Mouse (Mus musculus) heart, postnatal 25 days (tissue): ENCODE results near the gene Sult1b1. TPM values are rescaled to one million over a fixed set of nuclear protein-coding genes. Genes with fewer than 3 reads are reported as not detected.

Source experiments
- total RNA-seq, 2 experiments: library from RNA; stranded (reverse); gene quantifications; 2 replicates each; pipeline ENCODE4 v1.2.3; 2021

The Sult1b1 gene
- total RNA-seq, 2 experiments from 2014 or later: not detected

Other genes starting within 250 kb of the Sult1b1 start
- not detected for gene Ugt2a3, start 201.0 kb downstream of the Sult1b1 start, total RNA-seq
- not detected for gene Ugt2b38, start 114.0 kb downstream of the Sult1b1 start, total RNA-seq
- gene Ugt2a2, start 55.9 kb downstream of the Sult1b1 start, total RNA-seq: not detected
- gene Gm43638, start 51.4 kb downstream of the Sult1b1 start, total RNA-seq: not detected
- gene Ugt2a1, start 47.3 kb downstream of the Sult1b1 start, total RNA-seq: not detected
- gene Sult1d1, start 30.8 kb upstream of the Sult1b1 start, total RNA-seq: not detected
- not detected for gene Sult1e1, start 53.4 kb upstream of the Sult1b1 start, total RNA-seq
- gene Csn1s1, start 128.0 kb upstream of the Sult1b1 start, total RNA-seq: not detected
- not detected for gene Csn2, start 161.4 kb upstream of the Sult1b1 start, total RNA-seq
- gene Csn1s2a, start 236.4 kb upstream of the Sult1b1 start, total RNA-seq: not detected